ENCODE assay signal across 32 mouse cellular contexts in genomic region chr5:31071821-31072220, GRCm38 (mm10). TPM values are rescaled to one million over a fixed set of nuclear protein-coding genes. Genes with fewer than 3 reads are reported as not detected.
"Had no signal": no experiment of that assay in that cellular context is flagged by ENCODE, and none has a peak within 500 bp of the region (broad histone marks: within the 10 kb centered on the region; RNA-seq: fewer than 3 reads in every experiment).

No protein-coding gene starts in this region.

- H3K27ac ChIP-seq: embryonic facial prominence, embryonic 12.5 days; embryonic facial prominence, embryonic 13.5 days; embryonic facial prominence, embryonic 15.5 days; forebrain, embryonic 10.5 days; forebrain, embryonic 12.5 days; forebrain, embryonic 13.5 days; forebrain, embryonic 15.5 days; gastrocnemius, adult 2 months; heart, adult 2 months had no signal

- H3K27me3 ChIP-seq: embryonic facial prominence, embryonic 12.5 days; embryonic facial prominence, embryonic 13.5 days; embryonic facial prominence, embryonic 15.5 days; forebrain, embryonic 12.5 days; forebrain, embryonic 13.5 days; forebrain, embryonic 15.5 days had no signal

- H3K4me3 ChIP-seq: embryonic facial prominence, embryonic 12.5 days; embryonic facial prominence, embryonic 13.5 days; embryonic facial prominence, embryonic 15.5 days; erythroblast, embryonic 14.5 days; forebrain, embryonic 10.5 days; forebrain, embryonic 12.5 days; forebrain, embryonic 13.5 days; forebrain, embryonic 15.5 days; gastrocnemius, adult 2 months; heart, adult 2 months had no signal

- H3K4me1 ChIP-seq: embryonic facial prominence, embryonic 12.5 days; embryonic facial prominence, embryonic 13.5 days; embryonic facial prominence, embryonic 15.5 days; forebrain, embryonic 10.5 days; forebrain, embryonic 12.5 days; forebrain, embryonic 13.5 days; forebrain, embryonic 15.5 days had no signal

- H3K9me3 ChIP-seq: embryonic facial prominence, embryonic 12.5 days; embryonic facial prominence, embryonic 13.5 days; embryonic facial prominence, embryonic 15.5 days; forebrain, embryonic 10.5 days; forebrain, embryonic 12.5 days; forebrain, embryonic 13.5 days; forebrain, embryonic 15.5 days had no signal

- ATAC-seq: forebrain, embryonic 13.5 days; forebrain, embryonic 14.5 days; forebrain, embryonic 15.5 days; forebrain, embryonic 16.5 days; forebrain, postnatal 0 days had no signal

- DNase-seq: cerebellum, adult 2 months; cerebellum, adult 8-10 months; cerebellum, adult 9-10 months; cerebellum, adult 9-11 months; cerebellum, postnatal 10 days; cerebellum, postnatal 14 days; cerebellum, postnatal 25 days; cerebellum, postnatal 36 days; embryo, embryonic 11 days; forebrain, postnatal 0 days; gastrocnemius, adult 2 months; gastrocnemius, postnatal 10 days; gastrocnemius, postnatal 14 days; gastrocnemius, postnatal 25 days; gastrocnemius, postnatal 36 days; heart, adult 18-20 months; heart, adult 2 months had no signal

RNA-seq across cellular contexts. Expression of gene Dnajc5g, which starts 34.3 kb away (rescaled TPM):
- polyA plus RNA-seq: cerebellum, adult 2 months; cortical plate, adult 2 months; embryonic facial prominence, embryonic 11.5 days; embryonic facial prominence, embryonic 12.5 days; embryonic facial prominence, embryonic 13.5 days; embryonic facial prominence, embryonic 14.5 days; embryonic facial prominence, embryonic 15.5 days; erythroblast, embryonic 14.5 days; forebrain, embryonic 10.5 days; forebrain, embryonic 11.5 days; forebrain, embryonic 12.5 days; forebrain, embryonic 13.5 days; forebrain, embryonic 14.5 days; forebrain, embryonic 15.5 days; forebrain, embryonic 16.5 days; forebrain, postnatal 0 days; frontal cortex, adult 2 months; heart, adult 2 months had no signal

RNA-seq across cellular contexts. Expression of gene Slc30a3, which starts 36.2 kb away (rescaled TPM):
- polyA plus RNA-seq: erythroblast, embryonic 14.5 days had no signal
